Mouse (Mus musculus) cerebral cortex, adult 2 months (tissue): Measurements from ENCODE around the gene Trpc1.

Source experiments
- WGBS: fragments of 180-500 bp; shearing (Covaris S2); methylation state at CpG from one replicate; pipeline ENCODE4 v1.1.7; 2018; 5-methylcytosine and 5-hydroxymethylcytosine counted together

Trpc1 gene

GRCm38 (mm10) chr9:95750037-95750511, at the start of gene Trpc1:
Trpc1 (minus strand) TSS chr9:95750375.
- WGBS: 1% methylated on average over 55 of the region's 56 CpGs

GRCm38 (mm10) chr9:95796323-95796722, 46.1 kb upstream of the Trpc1 start:
- WGBS: 90% methylated on average over 2 of the region's 2 CpGs

- WGBS: 74% methylated on average over 5 of the region's 5 CpGs
Observed at GRCm38 (mm10) chr9:95795844-95796243, 45.7 kb upstream of the Trpc1 start.

- 77% methylated on average over 2 of the region's 2 CpGs for WGBS
Observed at GRCm38 (mm10) chr9:95795077-95795784, 45.1 kb upstream of the Trpc1 start.

GRCm38 (mm10) chr9:95793986-95794744, 44.0 kb upstream of the Trpc1 start:
- WGBS: 93% methylated on average over 15 of the region's 15 CpGs

- WGBS: 55% methylated on average over 16 of the region's 16 CpGs
Observed at GRCm38 (mm10) chr9:95784888-95785511, 34.8 kb upstream of the Trpc1 start.

GRCm38 (mm10) chr9:95783646-95784293, 33.6 kb upstream of the Trpc1 start:
- WGBS: 51% methylated on average over 17 of the region's 17 CpGs

GRCm38 (mm10) chr9:95771671-95772070, 21.5 kb upstream of the Trpc1 start:
- 46% methylated on average over 2 of the region's 2 CpGs for WGBS

GRCm38 (mm10) chr9:95763218-95763617, 13.0 kb upstream of the Trpc1 start:
- WGBS: 90% methylated on average over 4 of the region's 4 CpGs

GRCm38 (mm10) chr9:95762228-95762627, 12.1 kb upstream of the Trpc1 start:
- WGBS: 86% methylated on average over 3 of the region's 3 CpGs

GRCm38 (mm10) chr9:95761381-95761780, 11.2 kb upstream of the Trpc1 start:
- 89% methylated on average over 8 of the region's 8 CpGs for WGBS

- WGBS: 20% methylated on average over 9 of the region's 9 CpGs
Observed at GRCm38 (mm10) chr9:95750746-95751145, 571 bp upstream of the Trpc1 start.

- 1% methylated on average over 34 of the region's 34 CpGs for WGBS
Observed at GRCm38 (mm10) chr9:95749461-95749928, 680 bp downstream of the Trpc1 start.

- WGBS: 84% methylated on average over 5 of the region's 5 CpGs
Observed at GRCm38 (mm10) chr9:95747298-95747697, 2.9 kb downstream of the Trpc1 start.

GRCm38 (mm10) chr9:95744845-95745613, 5.1 kb downstream of the Trpc1 start:
- 37% methylated on average over 7 of the region's 7 CpGs for WGBS

- WGBS: 34% methylated on average over 8 of the region's 8 CpGs
Observed at GRCm38 (mm10) chr9:95712574-95712973, 37.6 kb downstream of the Trpc1 start.

GRCm38 (mm10) chr9:95705371-95705770, 44.8 kb downstream of the Trpc1 start:
- 58% methylated on average over 5 of the region's 5 CpGs for WGBS

GRCm38 (mm10) chr9:95704078-95704477, 46.1 kb downstream of the Trpc1 start:
- 37% methylated on average over 3 of the region's 3 CpGs for WGBS

- WGBS: 32% methylated on average over 4 of the region's 4 CpGs
Observed at GRCm38 (mm10) chr9:95699273-95699672, 50.9 kb downstream of the Trpc1 start.

- 59% methylated on average over 2 of the region's 2 CpGs for WGBS
Observed at GRCm38 (mm10) chr9:95697808-95698207, 52.4 kb downstream of the Trpc1 start.

GRCm38 (mm10) chr9:95696581-95696980, 53.6 kb downstream of the Trpc1 start:
- WGBS: 89% methylated on average over 6 of the region's 6 CpGs
